Mouse (Mus musculus) megakaryocyte, embryonic 14.5 days (primary cell): ENCODE results near the gene Ptk6. TPM values are rescaled to one million over a fixed set of nuclear protein-coding genes. Genes with fewer than 3 reads are reported as not detected.
"Not testable (repeated sequence)": the region's sequence is repeated elsewhere in the genome, so short reads cannot be mapped to it uniquely, and the experiment has no call there.

ENCODE experiments used
- H3K27me3 ChIP-seq: replicated peaks from 2 replicates; pipeline ENCODE3; 2012; ENCODE audit warnings: inconsistent platforms
- H3K36me3 ChIP-seq: replicated peaks from 2 replicates; pipeline ENCODE3; 2012; ENCODE audit warnings: low read length, inconsistent platforms, mixed read lengths
- H3K4me1 ChIP-seq: 2 replicates; pipeline ENCODE4 v1.6.1; 2012; ENCODE audit warnings: inconsistent platforms
- H3K4me3 ChIP-seq: replicated peaks from 2 replicates; pipeline ENCODE3; 2012; ENCODE audit warnings: moderate library complexity, mild to moderate bottlenecking, inconsistent platforms
- H3K9me3 ChIP-seq: 2 replicates; pipeline ENCODE4 v1.6.1; 2012; ENCODE audit warnings: inconsistent platforms
- FLI1 ChIP-seq: IDR thresholded peaks from 2 replicates; pipeline ENCODE4 v1.6.1; 2012; ENCODE audit warnings: low read length, inconsistent platforms, mixed read lengths
- GATA1 ChIP-seq: IDR thresholded peaks from 3 replicates; pipeline ENCODE4 v1.6.1; 2012; ENCODE audit warnings: mixed read lengths, low read length, inconsistent platforms, borderline replicate concordance
- polyA plus RNA-seq: library from polyadenylated mRNA; stranded (reverse); fragments of >175 nt; gene quantifications from 2 replicates; pipeline ENCODE4 v1.2.3, GENCODE M21; 2012; ENCODE audit warnings: low replicate concordance; ENCODE audit not compliant: insufficient read depth

Gene Ptk6
- polyA plus RNA-seq, 1 experiment: not detected

GRCm38 (mm10) chr2:181196628-181197300 is 5.8 kb downstream of the Ptk6 start:
- H3K4me3 ChIP-seq: no peak overlapping the region
- no peak for TF ChIP-seq FLI1
- no peak for TF ChIP-seq GATA1
- H3K27me3 ChIP-seq: peaks cover 62% of the 10 kb centered on the region
- no peaks in the 10 kb centered on the region; the same call in 1 of the 2 replicates for H3K4me1 ChIP-seq
- H3K36me3 ChIP-seq: no peaks in the 10 kb centered on the region
- no peaks in the 10 kb centered on the region for H3K9me3 ChIP-seq

- H3K27me3 ChIP-seq: peaks cover 30% of the 10 kb centered on the region
- peaks cover 14% of the 10 kb centered on the region for H3K4me1 ChIP-seq
- H3K9me3 ChIP-seq: no peaks in the 10 kb centered on the region
- peaks cover 13% of the 10 kb centered on the region for H3K36me3 ChIP-seq
- H3K4me3 ChIP-seq: no peak overlapping the region
- TF ChIP-seq GATA1 (no peak), FLI1 (no peak)
Observed at GRCm38 (mm10) chr2:181193044-181193443, 9.5 kb downstream of the Ptk6 start.

GRCm38 (mm10) chr2:181191936-181192335 is 10.7 kb downstream of the Ptk6 start:
- no peak overlapping the region for H3K4me3 ChIP-seq
- peaks cover 21% of the 10 kb centered on the region for H3K4me1 ChIP-seq
- peaks cover 13% of the 10 kb centered on the region for H3K36me3 ChIP-seq
- H3K27me3 ChIP-seq: peaks cover 23% of the 10 kb centered on the region
- no peaks in the 10 kb centered on the region for H3K9me3 ChIP-seq
- TF ChIP-seq GATA1 (no peak), FLI1 (no peak)

- H3K4me3 ChIP-seq, H3K9me3 ChIP-seq: not testable (repeated sequence)
- Histone ChIP-seq H3K36me3 (peaks cover 13% of the 10 kb centered on the region), H3K27me3 (peaks cover 17% of the 10 kb centered on the region), H3K4me1 (peaks cover 27% of the 10 kb centered on the region)
Observed at GRCm38 (mm10) chr2:181191385-181191784, 11.2 kb downstream of the Ptk6 start.

GRCm38 (mm10) chr2:181189321-181189720 is 13.3 kb downstream of the Ptk6 start:
- TF ChIP-seq FLI1: no peak
- H3K4me3 ChIP-seq: no peak overlapping the region
- peaks cover 13% of the 10 kb centered on the region for H3K36me3 ChIP-seq

GRCm38 (mm10) chr2:181188681-181189080 is 13.9 kb downstream of the Ptk6 start:
- peak overlapping the region; percentile 80 for H3K4me3 ChIP-seq
- H3K36me3 ChIP-seq: peaks cover 13% of the 10 kb centered on the region
- peaks cover 32% of the 10 kb centered on the region for H3K4me1 ChIP-seq
- H3K9me3 ChIP-seq: no peaks in the 10 kb centered on the region
- H3K27me3 ChIP-seq: peaks cover 23% of the 10 kb centered on the region
- TF ChIP-seq GATA1 (no peak), FLI1 (no peak)

More at GRCm38 (mm10) chr2:181189321-181189720, 13.3 kb downstream of the Ptk6 start:
- Histone ChIP-seq H3K27me3 (peaks cover 19% of the 10 kb centered on the region), H3K4me1 (peaks cover 32% of the 10 kb centered on the region), H3K9me3 (no peaks in the 10 kb centered on the region)

- Histone ChIP-seq H3K36me3 (peaks cover 13% of the 10 kb centered on the region), H3K4me1 (peaks cover 32% of the 10 kb centered on the region), H3K4me3 (peak within 1 kb of the TSS; percentile 94), H3K9me3 (no peaks in the 10 kb centered on the region), H3K27me3 (peaks cover 29% of the 10 kb centered on the region)
- TF ChIP-seq FLI1: no peak
Observed at GRCm38 (mm10) chr2:181187121-181188000, 15.2 kb downstream of the Ptk6 start, which contains the start of gene Ppdpf. Gene Ppdpf (plus strand): TSS chr2:181187247.

GRCm38 (mm10) chr2:181186635-181187034 is 16.0 kb downstream of the Ptk6 start:
- peaks cover 13% of the 10 kb centered on the region for H3K36me3 ChIP-seq
- H3K4me1 ChIP-seq: peaks cover 32% of the 10 kb centered on the region
- H3K27me3 ChIP-seq: peaks cover 33% of the 10 kb centered on the region
- H3K4me3 ChIP-seq: peak overlapping the region; percentile 94
- TF ChIP-seq GATA1 (no peak), FLI1 (no peak)
- H3K9me3 ChIP-seq: no peaks in the 10 kb centered on the region

GRCm38 (mm10) chr2:181180898-181181297 is 21.7 kb downstream of the Ptk6 start:
- H3K9me3 ChIP-seq: no peaks in the 10 kb centered on the region
- TF ChIP-seq GATA1 (no peak), FLI1 (no peak)
- H3K36me3 ChIP-seq: no peaks in the 10 kb centered on the region
- H3K27me3 ChIP-seq: peaks cover 54% of the 10 kb centered on the region
- H3K4me3 ChIP-seq: no peak overlapping the region
- no peaks in the 10 kb centered on the region; the same call in 1 of the 2 replicates for H3K4me1 ChIP-seq

- Histone ChIP-seq H3K9me3 (no peaks in the 10 kb centered on the region), H3K27me3 (peaks cover 35% of the 10 kb centered on the region), H3K4me1 (no peaks in the 10 kb centered on the region), H3K36me3 (no peaks in the 10 kb centered on the region), H3K4me3 (no peak overlapping the region)
- TF ChIP-seq FLI1: no peak
- TF ChIP-seq GATA1: no peak
Observed at GRCm38 (mm10) chr2:181178471-181178870, 24.1 kb downstream of the Ptk6 start.
